Mouse (Mus musculus): ENCODE measurements at regions not wholly inside any gene's neighbourhood (a gene's known extent, or its start where the extent isn't known, plus 50 kb on each side); places are given as distances from the start of the nearest gene placed in this dataset.

GRCm38 (mm10) chr17:59521107-59521506 lies 507.9 kb upstream of the Nudt12 start:
- no peak for DNase-seq (ENCODE audit: extremely low spot score, low read depth, low spot score)

- DNase-seq (ENCODE audit: extremely low spot score, low read depth, low spot score): peak; percentile 67
These were observed 475.2 kb upstream of the Nudt12 start for GRCm38 (mm10) chr17:59488354-59488753.
